ENCODE assay signal across 16 mouse cellular contexts in genomic region chr13:10054086-10054485, GRCm38 (mm10).
"Had no signal": no experiment of that assay in that cellular context is flagged by ENCODE, and none has a peak within 500 bp of the region (broad histone marks: within the 10 kb centered on the region; RNA-seq: fewer than 3 reads in every experiment).

No protein-coding gene starts in this region.

- H3K9ac ChIP-seq: limb, embryonic 13.5 days; lung, embryonic 14.5 days; neural tube, embryonic 12.5 days; neural tube, embryonic 15.5 days had no signal

- H3K27me3 ChIP-seq: limb, embryonic 13.5 days; neural tube, embryonic 12.5 days; neural tube, embryonic 15.5 days had no signal

- H3K27ac ChIP-seq: kidney, postnatal 0 days; layer of hippocampus, adult 2 months; limb, embryonic 10.5 days; limb, embryonic 13.5 days; neural tube, embryonic 12.5 days; neural tube, embryonic 15.5 days had no signal

- H3K9me3 ChIP-seq: limb, embryonic 10.5 days; neural tube, embryonic 15.5 days had no signal

- H3K36me3 ChIP-seq: limb, embryonic 10.5 days; limb, embryonic 13.5 days; neural tube, embryonic 12.5 days; neural tube, embryonic 15.5 days had no signal

- ATAC-seq: intestine, postnatal 0 days; lung, postnatal 0 days had no signal

- DNase-seq: kidney, adult 2 months; kidney, postnatal 25 days; lung, embryonic 14.5 days; midbrain, embryonic 14.5 days; retina, postnatal 1 day; thymus, adult 18-20 months; thymus, postnatal 25 days had no signal

- H3K4me3 ChIP-seq: layer of hippocampus, adult 2 months; limb, embryonic 10.5 days; limb, embryonic 13.5 days; neural tube, embryonic 12.5 days; neural tube, embryonic 15.5 days had no signal

- H3K4me2 ChIP-seq: limb, embryonic 13.5 days; lung, embryonic 14.5 days; midbrain, embryonic 11.5 days; neural tube, embryonic 12.5 days; neural tube, embryonic 15.5 days had no signal

- H3K4me1 ChIP-seq: limb, embryonic 10.5 days; limb, embryonic 13.5 days; neural tube, embryonic 12.5 days; neural tube, embryonic 15.5 days had no signal
